Mouse (Mus musculus) liver, embryonic 13.5 days (tissue): ENCODE results near the gene Gm3238. TPM values are rescaled to one million over a fixed set of nuclear protein-coding genes. Genes with fewer than 3 reads are reported as not detected.
"Not testable (repeated sequence)": the region's sequence is repeated elsewhere in the genome, so short reads cannot be mapped to it uniquely, and the experiment has no call there.

Experiments
- ATAC-seq: fragments of 200-750 bp; cut with Nextera tagmentation; 2 replicates; pipeline ENCODE4 v1.8.0; 2017; ENCODE audit warnings: low read depth, mild to moderate bottlenecking, moderate number of reproducible peaks, moderate library complexity
- DNase-seq: peaks from one replicate; pipeline ENCODE4 v3.0.0; 2022
- H3K27ac ChIP-seq: fragments of 300-500 bp; sonication (generic); 2 replicates; pipeline ENCODE4 v1.5.1; 2015; ENCODE audit warnings: moderate library complexity, mild to moderate bottlenecking, inconsistent platforms
- H3K27me3 ChIP-seq: fragments of 300-500 bp; sonication (generic); 2 replicates; pipeline ENCODE4 v1.6.1; 2015; ENCODE audit warnings: mild to moderate bottlenecking, inconsistent platforms
- H3K36me3 ChIP-seq: fragments of 300-500 bp; sonication (generic); 2 replicates; pipeline ENCODE4 v1.6.1; 2015; ENCODE audit warnings: mild to moderate bottlenecking, inconsistent platforms
- H3K4me1 ChIP-seq: fragments of 300-500 bp; sonication (generic); replicated peaks from 2 replicates; pipeline ENCODE4 v1.6.1; 2015; ENCODE audit warnings: inconsistent platforms
- H3K4me2 ChIP-seq: fragments of 300-500 bp; sonication (generic); 2 replicates; pipeline ENCODE4 v1.6.1; 2015; ENCODE audit warnings: inconsistent platforms, mild to moderate bottlenecking, moderate library complexity
- H3K4me3 ChIP-seq: fragments of 300-500 bp; sonication (generic); replicated peaks from 2 replicates; pipeline ENCODE4 v1.5.1; 2015; ENCODE audit warnings: mild to moderate bottlenecking, inconsistent platforms
- H3K9ac ChIP-seq: fragments of 300-500 bp; sonication (generic); 2 replicates; pipeline ENCODE4 v1.6.1; 2015; ENCODE audit warnings: mild to moderate bottlenecking, inconsistent platforms
- H3K9me3 ChIP-seq: fragments of 300-500 bp; sonication (generic); replicated peaks from 2 replicates; pipeline ENCODE4 v1.6.1; 2016; ENCODE audit warnings: inconsistent platforms
- WGBS: fragments of 180-500 bp; shearing (Covaris S2); methylation state at CpG from one replicate; pipeline ENCODE4 v1.1.7; 2015; ENCODE audit not compliant: insufficient replicate concordance; 5-methylcytosine and 5-hydroxymethylcytosine counted together
- polyA plus RNA-seq: library from polyadenylated mRNA; unstranded; fragments of >200 nt; fragmentation: Nextera tagmentation; extraction: Ambion mirVana; gene quantifications from 2 replicates; pipeline ENCODE4 v1.2.1, GENCODE M21; 2015

The Gm3238 gene
- polyA plus RNA-seq, result not detected in 2 replicates

- H3K4me3 ChIP-seq, H3K4me1 ChIP-seq, H3K9ac ChIP-seq, H3K27me3 ChIP-seq, H3K27ac ChIP-seq, DNase-seq, ATAC-seq, H3K36me3 ChIP-seq, H3K4me2 ChIP-seq, H3K9me3 ChIP-seq: not testable (repeated sequence)
- 18% methylated on average over 1 of the region's 1 CpGs for WGBS
Observed at GRCm38 (mm10) chr10:77771225-77771624, at the start of gene Gm3238. Gene Gm3238, minus strand, starts transcription at chr10:77771325.

GRCm38 (mm10) chr10:77819203-77819602, 48.1 kb upstream of the Gm3238 start:
- no peaks in the 10 kb centered on the region for H3K36me3 ChIP-seq
- H3K9me3 ChIP-seq, result no peaks in the 10 kb centered on the region
- H3K27ac ChIP-seq, result no peak overlapping the region
- DNase-seq (no peak), ATAC-seq (no peak)
- no peak overlapping the region for H3K9ac ChIP-seq
- no peaks in the 10 kb centered on the region for H3K27me3 ChIP-seq
- no peak overlapping the region for H3K4me3 ChIP-seq
- H3K4me2 ChIP-seq, result no peak overlapping the region
- 45% methylated on average over 4 of the region's 4 CpGs for WGBS
- no peaks in the 10 kb centered on the region for H3K4me1 ChIP-seq

GRCm38 (mm10) chr10:77818523-77818922, 47.4 kb upstream of the Gm3238 start:
- no peak overlapping the region for H3K27ac ChIP-seq
- no peak for DNase-seq
- H3K9me3 ChIP-seq, result no peaks in the 10 kb centered on the region
- no peak overlapping the region for H3K4me2 ChIP-seq
- H3K9ac ChIP-seq, result no peak overlapping the region
- ATAC-seq, result 0 out of 2 replicates have a peak, but pooled peaks have one; percentile 29
- no peaks in the 10 kb centered on the region for H3K27me3 ChIP-seq
- no peaks in the 10 kb centered on the region for H3K36me3 ChIP-seq
- WGBS, result 84% methylated on average over 4 of the region's 4 CpGs
- H3K4me1 ChIP-seq, result no peaks in the 10 kb centered on the region
- H3K4me3 ChIP-seq, result no peak overlapping the region

GRCm38 (mm10) chr10:77815514-77815913, 44.4 kb upstream of the Gm3238 start:
- H3K36me3 ChIP-seq, result no peaks in the 10 kb centered on the region
- H3K4me3 ChIP-seq, result no peak overlapping the region
- DNase-seq, result peak; percentile 9
- H3K4me1 ChIP-seq, result no peaks in the 10 kb centered on the region
- H3K27me3 ChIP-seq, result no peaks in the 10 kb centered on the region
- WGBS, result 24% methylated on average over 5 of the region's 5 CpGs
- H3K4me2 ChIP-seq, result no peak overlapping the region
- no peak overlapping the region for H3K9ac ChIP-seq
- H3K9me3 ChIP-seq, result no peaks in the 10 kb centered on the region
- ATAC-seq, result no peak
- no peak overlapping the region for H3K27ac ChIP-seq

GRCm38 (mm10) chr10:77814382-77814781, 43.3 kb upstream of the Gm3238 start, which contains the start of gene Gm2696:
Gene Gm2696, plus strand, starts transcription at chr10:77814682.
- Histone ChIP-seq H3K27ac (no peak within 1 kb of the TSS), H3K4me3 (no peak within 1 kb of the TSS), H3K36me3 (no peaks in the 10 kb centered on the region), H3K9ac (no peak within 1 kb of the TSS), H3K9me3 (no peaks in the 10 kb centered on the region), H3K4me2 (no peak within 1 kb of the TSS), H3K4me1 (no peaks in the 10 kb centered on the region), H3K27me3 (no peaks in the 10 kb centered on the region)
- DNase-seq (no peak), ATAC-seq (no peak)
- WGBS, result 29% methylated on average over 4 of the region's 4 CpGs

GRCm38 (mm10) chr10:77811743-77812142, 40.6 kb upstream of the Gm3238 start, which contains the start of gene Gm9507:
Gene Gm9507, minus strand, starts transcription at chr10:77811843.
- DNase-seq (no peak), ATAC-seq (no peak)
- H3K27ac ChIP-seq, result no peak within 1 kb of the TSS
- no peaks in the 10 kb centered on the region for H3K4me1 ChIP-seq
- H3K9me3 ChIP-seq, result no peaks in the 10 kb centered on the region
- H3K9ac ChIP-seq, result no peak within 1 kb of the TSS
- 62% methylated on average over 5 of the region's 5 CpGs for WGBS
- H3K36me3 ChIP-seq, result no peaks in the 10 kb centered on the region
- H3K4me3 ChIP-seq, result no peak within 1 kb of the TSS
- H3K4me2 ChIP-seq, result no peak within 1 kb of the TSS
- H3K27me3 ChIP-seq, result no peaks in the 10 kb centered on the region

- Histone ChIP-seq H3K9me3 (no peaks in the 10 kb centered on the region), H3K36me3 (no peaks in the 10 kb centered on the region), H3K4me3 (no peak overlapping the region), H3K9ac (no peak overlapping the region), H3K4me1 (no peaks in the 10 kb centered on the region), H3K27ac (no peak overlapping the region), H3K27me3 (no peaks in the 10 kb centered on the region), H3K4me2 (no peak overlapping the region)
- ATAC-seq (no peak), DNase-seq (no peak)
- WGBS, result 32% methylated on average over 3 of the region's 3 CpGs
Observed at GRCm38 (mm10) chr10:77804095-77804494, 33.0 kb upstream of the Gm3238 start.

- no peak for DNase-seq
Observed at GRCm38 (mm10) chr10:77798921-77799508, 27.9 kb upstream of the Gm3238 start, which contains the start of gene Gm19668. Gene Gm19668, minus strand, starts transcription at chr10:77799133.

GRCm38 (mm10) chr10:77798164-77798920, 27.2 kb upstream of the Gm3238 start:
- H3K4me1 ChIP-seq, H3K9me3 ChIP-seq, H3K27ac ChIP-seq, H3K27me3 ChIP-seq, H3K36me3 ChIP-seq, H3K9ac ChIP-seq, H3K4me3 ChIP-seq, ATAC-seq, H3K4me2 ChIP-seq, DNase-seq: not testable (repeated sequence)
- 36% methylated on average over 3 of the region's 3 CpGs for WGBS

More at GRCm38 (mm10) chr10:77798921-77799508, 27.9 kb upstream of the Gm3238 start, which contains the start of gene Gm19668:
- no peak for ATAC-seq
- Histone ChIP-seq H3K4me3 (no peak within 1 kb of the TSS), H3K4me2 (no peak within 1 kb of the TSS), H3K9me3 (no peaks in the 10 kb centered on the region), H3K27ac (no peak within 1 kb of the TSS), H3K9ac (no peak within 1 kb of the TSS), H3K36me3 (no peaks in the 10 kb centered on the region), H3K27me3 (no peaks in the 10 kb centered on the region), H3K4me1 (no peaks in the 10 kb centered on the region)
- WGBS, result 41% methylated on average over 8 of the region's 8 CpGs

GRCm38 (mm10) chr10:77797677-77798076, 26.6 kb upstream of the Gm3238 start:
- 29% methylated on average over 3 of the region's 3 CpGs for WGBS
- no peak overlapping the region for H3K27ac ChIP-seq
- no peaks in the 10 kb centered on the region for H3K9me3 ChIP-seq
- H3K4me3 ChIP-seq, result no peak overlapping the region
- no peaks in the 10 kb centered on the region for H3K27me3 ChIP-seq
- no peak for ATAC-seq
- no peak overlapping the region for H3K9ac ChIP-seq
- H3K4me2 ChIP-seq, result no peak overlapping the region
- no peaks in the 10 kb centered on the region for H3K4me1 ChIP-seq
- no peaks in the 10 kb centered on the region for H3K36me3 ChIP-seq
- no peak for DNase-seq

GRCm38 (mm10) chr10:77794976-77795375, 23.9 kb upstream of the Gm3238 start, which contains the start of gene Gm9639:
Gene Gm9639, minus strand, starts transcription at chr10:77795076.
- no peak for ATAC-seq
- Histone ChIP-seq H3K4me2 (no peak within 1 kb of the TSS), H3K9ac (no peak within 1 kb of the TSS), H3K36me3 (no peaks in the 10 kb centered on the region), H3K27me3 (no peaks in the 10 kb centered on the region), H3K4me3 (no peak within 1 kb of the TSS), H3K9me3 (no peaks in the 10 kb centered on the region), H3K4me1 (no peaks in the 10 kb centered on the region), H3K27ac (no peak within 1 kb of the TSS)
- WGBS, result 54% methylated on average over 2 of the region's 2 CpGs
- DNase-seq, result no peak
